Mouse (Mus musculus): Measurements from ENCODE around the gene Crispld2.

DNA sequence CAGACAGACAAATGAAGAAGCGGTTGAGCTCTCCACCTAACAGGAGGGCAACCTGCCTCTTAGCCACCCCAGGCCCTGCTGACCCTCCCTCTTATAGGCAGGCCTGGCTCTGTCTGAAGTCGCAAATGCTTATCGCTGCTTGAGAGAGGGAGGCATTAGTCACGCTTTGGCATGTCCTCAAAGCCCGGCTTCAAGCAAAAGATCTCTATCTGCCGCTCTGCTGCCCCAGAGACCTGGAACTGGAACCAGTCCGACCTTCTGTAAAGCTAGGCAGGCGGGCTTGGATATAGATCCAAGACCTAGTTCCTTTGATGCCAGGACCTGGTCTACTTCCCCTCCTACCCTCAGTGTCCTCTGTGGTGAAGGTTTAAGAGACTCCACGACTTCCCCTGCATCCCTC, 80.0 kb downstream of the Crispld2 start:
- no peak for TF ChIP-seq CTCF (IDR thresholded peaks at IDR 0.05; ENCODE audit: borderline replicate concordance, control insufficient read depth, extremely low read depth, insufficient read depth, low read length, poor library complexity)
- TF ChIP-seq POLR2A (IDR thresholded peaks at IDR 0.05; ENCODE audit: control insufficient read depth, extremely low read depth, insufficient read depth, low read length, poor library complexity): no peak
